Mouse (Mus musculus) layer of hippocampus, adult 11-12 months (tissue): ENCODE measurements around the gene Dvl3.
A peak's percentile ranks its signal among the peaks of the same experiment; 100 is the strongest.
"Not testable (repeated sequence)": the region's sequence is repeated elsewhere in the genome, so short reads cannot be mapped to it uniquely, and the experiment has no call there.

ENCODE experiments used
- DNase-seq: peaks from one replicate; pipeline ENCODE4 v3.0.0; 2022; ENCODE audit warnings: low spot score

The Dvl3 gene

GRCm38 (mm10) chr16:20516726-20517201 is at the start of gene Dvl3:
Dvl3 (plus strand) TSS chr16:20516982.
- DNase-seq = peak; percentile 86

- DNase-seq = no peak
Observed at GRCm38 (mm10) chr16:20470981-20471380, 45.8 kb upstream of the Dvl3 start.

DNA sequence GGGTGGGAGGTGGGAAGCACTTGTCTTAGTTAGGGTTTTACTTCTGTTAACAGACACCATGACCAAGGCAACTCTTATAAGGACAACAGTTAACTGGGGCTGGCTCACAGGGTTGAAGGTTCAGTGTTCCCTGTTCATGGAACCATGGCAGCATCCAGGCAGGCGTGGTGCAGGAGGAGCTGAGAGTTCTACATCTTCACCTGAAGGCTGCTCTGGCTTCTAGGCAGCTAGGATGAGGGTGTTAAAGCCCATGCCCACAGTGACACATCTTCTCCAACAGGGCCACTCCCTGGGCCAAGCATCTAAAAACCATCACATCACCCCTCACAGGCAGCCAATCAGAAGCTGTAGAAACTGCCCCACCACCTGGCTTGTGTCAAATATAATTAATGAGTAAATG is 45.1 kb upstream of the Dvl3 start:
- DNase-seq = no peak

GRCm38 (mm10) chr16:20473748-20474147 is 43.0 kb upstream of the Dvl3 start:
- DNase-seq = no peak

- DNase-seq = no peak
Observed at GRCm38 (mm10) chr16:20474211-20474610, 42.6 kb upstream of the Dvl3 start.

DNA sequence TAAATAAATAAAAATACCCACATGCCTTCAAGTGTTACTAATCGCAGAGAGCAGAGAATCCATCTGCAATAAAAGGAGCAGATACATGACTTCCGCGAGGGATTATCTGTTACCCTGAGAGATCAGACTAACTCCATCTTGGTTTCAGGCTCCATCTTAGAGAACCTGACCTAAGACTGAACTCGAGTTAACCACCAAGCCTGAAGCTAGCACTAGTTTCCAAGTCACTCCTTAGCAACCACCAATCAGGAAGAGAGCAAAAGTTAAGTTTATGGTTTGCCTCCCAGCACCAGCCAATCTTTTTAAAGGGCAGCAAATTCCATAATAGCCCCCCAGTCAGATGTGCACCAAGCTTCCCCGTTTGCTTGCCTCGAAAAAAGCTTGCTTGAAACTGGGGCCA is 42.0 kb upstream of the Dvl3 start:
- DNase-seq = no peak

DNA sequence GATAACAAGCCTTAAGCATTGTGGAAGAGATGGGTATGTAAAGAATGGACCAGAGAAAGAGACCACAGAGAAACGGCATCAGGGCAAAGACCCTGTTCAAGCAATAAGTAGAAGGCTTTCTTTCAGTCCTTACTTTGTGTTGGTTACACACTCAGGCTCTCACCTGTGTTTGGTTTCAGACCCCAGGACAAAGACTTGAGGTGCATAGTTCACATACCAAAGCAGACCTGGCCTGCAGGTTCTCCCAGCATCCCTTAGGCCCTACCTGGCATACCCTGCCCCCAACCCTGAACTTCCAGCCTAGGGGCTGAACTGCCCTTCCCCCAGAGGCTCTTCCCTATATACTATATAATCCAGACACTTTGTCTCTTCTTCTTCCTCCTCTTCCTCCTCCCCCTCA is 41.4 kb upstream of the Dvl3 start:
- DNase-seq = no peak

GRCm38 (mm10) chr16:20476857-20477256 is 39.9 kb upstream of the Dvl3 start:
- no peak for DNase-seq

DNA sequence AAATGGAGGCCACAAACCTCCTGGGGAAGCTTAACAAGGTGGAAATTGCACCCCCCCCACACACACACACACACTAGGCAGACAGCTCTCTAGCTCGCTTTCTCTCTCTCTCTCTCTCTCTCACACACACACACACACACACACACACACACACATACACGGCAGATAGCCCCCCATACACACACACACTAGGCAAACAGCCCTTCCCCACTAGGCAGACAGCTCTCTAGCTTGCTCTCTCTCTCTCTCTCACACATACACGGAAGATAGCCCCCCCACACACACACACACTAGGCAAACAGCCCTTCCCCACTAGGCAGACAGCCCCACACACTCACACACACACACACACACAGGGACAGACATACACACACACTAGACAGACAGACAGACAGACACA is 39.5 kb upstream of the Dvl3 start:
- DNase-seq = no peak

DNA sequence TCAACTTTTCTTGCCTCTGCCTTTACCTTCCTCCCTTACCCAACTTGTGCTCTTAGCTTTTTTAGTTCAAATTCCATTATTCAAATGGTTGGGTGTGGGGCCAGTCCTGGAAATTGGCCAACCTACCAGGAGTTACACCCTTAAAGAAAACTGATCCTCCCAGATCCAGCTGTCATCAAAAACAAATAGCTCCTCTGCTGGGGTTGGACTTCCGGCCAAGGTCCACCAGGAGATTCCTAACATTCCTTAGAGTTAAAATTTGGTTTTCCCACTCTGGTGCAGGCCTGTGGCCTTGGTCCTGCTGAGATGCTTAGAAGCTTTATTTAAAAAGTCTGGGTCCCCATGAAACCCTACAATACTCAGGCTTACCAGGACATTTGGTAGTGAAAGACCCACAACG is 38.3 kb upstream of the Dvl3 start:
- no peak for DNase-seq

DNA sequence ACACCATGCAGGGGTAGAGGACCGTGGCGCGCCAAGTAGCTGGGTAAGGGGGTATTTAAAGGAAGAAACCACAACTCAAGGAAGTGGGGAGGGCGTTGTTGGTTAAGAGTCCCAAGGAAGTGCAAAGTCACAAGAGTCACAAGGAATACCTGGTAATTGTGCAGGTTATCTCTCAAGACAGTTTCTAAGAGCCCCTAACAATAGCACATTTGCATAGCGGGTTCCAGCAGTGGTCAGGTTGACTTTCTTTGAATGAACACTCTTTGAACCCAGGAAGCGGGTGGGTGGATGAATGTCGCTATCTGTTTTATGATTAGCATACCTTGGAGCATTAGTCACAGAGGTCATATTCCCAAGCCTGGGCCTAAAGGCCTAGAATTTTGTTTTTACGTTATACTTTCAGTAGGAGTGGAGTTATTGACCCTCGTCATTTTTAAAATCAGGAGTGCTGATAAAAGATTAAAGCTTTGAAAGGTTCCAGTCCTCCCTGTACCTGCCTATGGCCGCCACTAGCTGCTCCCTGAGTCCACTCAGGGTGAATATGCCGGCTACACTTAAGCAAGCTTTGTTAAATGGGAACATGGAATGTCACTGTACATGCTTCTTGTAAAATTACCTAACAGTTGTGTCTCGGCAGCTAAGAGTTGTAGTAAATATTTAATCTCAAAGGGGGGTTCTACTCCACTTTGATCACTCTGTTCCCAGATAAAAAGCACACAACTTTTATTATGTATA is 37.6 kb upstream of the Dvl3 start:
- DNase-seq = not testable (repeated sequence)

DNA sequence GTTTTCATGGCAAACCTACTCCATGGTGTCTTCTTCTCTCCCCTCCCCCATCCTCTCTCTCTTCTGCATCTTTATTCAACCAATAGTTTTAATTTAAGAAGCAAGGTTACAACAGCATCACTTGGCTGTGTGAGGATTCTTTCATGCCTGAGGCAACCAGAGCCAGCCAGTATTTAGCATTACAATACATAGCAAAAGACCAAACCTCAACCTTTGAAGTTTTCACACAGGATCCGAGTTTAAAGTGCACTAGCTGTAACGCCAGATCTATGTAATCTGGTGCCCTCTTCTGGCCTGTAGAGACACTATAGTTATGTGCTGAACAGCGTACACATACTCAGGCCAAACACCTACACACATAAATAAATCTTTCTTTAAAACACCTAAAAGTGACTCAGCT is 36.7 kb upstream of the Dvl3 start:
- no peak for DNase-seq

DNA sequence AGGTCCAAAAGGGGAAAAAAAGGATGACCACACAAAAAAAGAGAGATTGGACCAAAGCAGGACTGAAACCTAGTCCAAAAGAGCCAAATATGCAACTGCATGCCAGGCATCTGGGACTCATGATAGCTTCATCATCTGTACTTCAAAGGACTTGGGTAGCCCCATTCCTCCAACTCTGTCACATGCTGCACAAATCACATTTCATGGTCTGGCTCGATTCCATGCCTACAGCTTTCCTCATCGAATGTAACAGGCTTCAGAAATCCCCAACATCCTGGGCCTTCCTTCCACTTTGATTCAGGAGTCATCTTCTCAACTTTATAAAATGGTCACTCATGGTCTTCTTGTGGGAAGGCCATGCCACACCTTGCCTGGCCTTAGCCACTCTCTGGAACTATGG is 35.0 kb upstream of the Dvl3 start:
- no peak for DNase-seq

- DNase-seq = not testable (repeated sequence)
Observed at GRCm38 (mm10) chr16:20483716-20484115, 33.1 kb upstream of the Dvl3 start.

GRCm38 (mm10) chr16:20485061-20485460 is 31.7 kb upstream of the Dvl3 start:
- no peak for DNase-seq

DNA sequence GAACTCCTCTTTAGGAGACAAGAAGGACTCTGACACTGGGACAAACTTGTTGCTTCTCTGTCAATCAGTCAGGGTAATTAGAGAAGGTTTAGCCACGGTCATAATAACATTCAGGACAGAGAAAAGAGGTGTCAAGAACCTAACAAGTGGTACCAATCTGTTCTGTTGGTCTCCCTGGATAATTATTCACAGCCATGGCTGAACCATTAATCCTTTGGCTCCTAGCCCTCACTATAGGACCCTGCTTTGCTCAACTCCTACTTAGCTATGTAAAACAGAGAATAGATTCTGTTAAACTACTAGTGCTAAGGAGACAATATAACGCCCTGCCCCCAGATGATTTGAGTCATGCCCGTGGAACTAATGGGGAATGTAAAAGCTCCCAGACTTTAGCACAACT is 30.7 kb upstream of the Dvl3 start:
- no peak for DNase-seq

- DNase-seq = no peak
Observed at GRCm38 (mm10) chr16:20488151-20488550, 28.6 kb upstream of the Dvl3 start.

DNA sequence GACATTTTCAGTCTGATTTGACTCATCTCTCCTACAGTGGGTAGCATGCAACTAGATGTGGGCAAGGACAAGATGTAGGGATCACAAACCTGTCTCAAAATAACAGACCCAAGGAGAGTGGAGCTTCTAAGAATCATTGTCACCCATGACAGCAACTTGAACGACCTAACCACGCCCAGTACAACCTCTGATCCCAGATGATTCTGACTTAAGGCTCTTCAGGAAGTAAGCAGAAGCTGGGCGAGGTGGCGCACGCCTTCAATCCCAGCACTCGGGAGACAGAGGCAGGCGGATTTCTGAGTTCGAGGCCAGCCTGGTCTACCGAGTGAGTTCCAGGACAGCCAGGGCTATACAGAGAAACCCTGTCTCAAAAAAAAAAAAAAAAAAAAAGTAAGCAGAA is 28.0 kb upstream of the Dvl3 start:
- DNase-seq = not testable (repeated sequence)

- DNase-seq = no peak
Observed at GRCm38 (mm10) chr16:20489233-20489632, 27.5 kb upstream of the Dvl3 start.

- no peak for DNase-seq
Observed at GRCm38 (mm10) chr16:20490581-20490980, 26.2 kb upstream of the Dvl3 start.

DNA sequence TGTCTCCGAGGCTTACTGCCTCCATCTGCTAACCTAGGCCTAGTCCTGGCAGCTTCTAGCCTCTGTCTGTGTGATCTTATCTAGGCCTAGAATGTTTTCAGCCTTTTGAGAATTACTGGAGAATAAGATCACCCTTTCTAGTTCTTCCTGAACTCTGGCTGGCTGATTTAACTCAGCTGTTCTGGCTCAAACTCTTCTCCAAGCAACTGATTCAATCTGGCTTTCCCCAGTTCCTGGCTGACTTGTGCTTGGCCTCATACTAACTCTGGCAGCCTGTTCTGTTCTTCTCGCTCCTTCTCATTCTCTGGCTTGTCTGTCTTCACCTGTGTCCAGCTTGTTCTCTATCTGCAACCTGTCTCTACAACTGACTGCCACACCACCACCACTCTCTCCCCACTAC is 25.5 kb upstream of the Dvl3 start:
- DNase-seq = no peak

DNA sequence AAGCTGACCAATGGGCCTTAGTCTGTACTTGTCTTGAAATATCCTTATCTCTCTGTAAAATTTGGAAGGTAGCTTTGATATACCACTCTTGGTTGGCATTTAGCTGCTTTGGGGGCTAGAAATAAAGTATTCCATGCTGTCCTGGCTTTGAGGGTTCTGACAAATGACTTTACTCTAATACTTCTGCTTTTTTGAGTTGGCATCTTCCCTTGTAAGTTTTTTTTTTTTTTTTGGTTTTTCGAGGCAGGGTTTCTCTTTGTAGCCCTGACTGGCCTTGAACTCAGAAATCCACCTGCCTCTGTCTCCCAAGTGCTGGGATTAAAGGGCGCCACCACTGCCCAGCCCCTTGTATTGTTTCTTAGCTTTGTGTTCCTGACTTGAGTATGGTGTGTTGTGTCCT is 23.3 kb upstream of the Dvl3 start:
- DNase-seq = no peak

DNA sequence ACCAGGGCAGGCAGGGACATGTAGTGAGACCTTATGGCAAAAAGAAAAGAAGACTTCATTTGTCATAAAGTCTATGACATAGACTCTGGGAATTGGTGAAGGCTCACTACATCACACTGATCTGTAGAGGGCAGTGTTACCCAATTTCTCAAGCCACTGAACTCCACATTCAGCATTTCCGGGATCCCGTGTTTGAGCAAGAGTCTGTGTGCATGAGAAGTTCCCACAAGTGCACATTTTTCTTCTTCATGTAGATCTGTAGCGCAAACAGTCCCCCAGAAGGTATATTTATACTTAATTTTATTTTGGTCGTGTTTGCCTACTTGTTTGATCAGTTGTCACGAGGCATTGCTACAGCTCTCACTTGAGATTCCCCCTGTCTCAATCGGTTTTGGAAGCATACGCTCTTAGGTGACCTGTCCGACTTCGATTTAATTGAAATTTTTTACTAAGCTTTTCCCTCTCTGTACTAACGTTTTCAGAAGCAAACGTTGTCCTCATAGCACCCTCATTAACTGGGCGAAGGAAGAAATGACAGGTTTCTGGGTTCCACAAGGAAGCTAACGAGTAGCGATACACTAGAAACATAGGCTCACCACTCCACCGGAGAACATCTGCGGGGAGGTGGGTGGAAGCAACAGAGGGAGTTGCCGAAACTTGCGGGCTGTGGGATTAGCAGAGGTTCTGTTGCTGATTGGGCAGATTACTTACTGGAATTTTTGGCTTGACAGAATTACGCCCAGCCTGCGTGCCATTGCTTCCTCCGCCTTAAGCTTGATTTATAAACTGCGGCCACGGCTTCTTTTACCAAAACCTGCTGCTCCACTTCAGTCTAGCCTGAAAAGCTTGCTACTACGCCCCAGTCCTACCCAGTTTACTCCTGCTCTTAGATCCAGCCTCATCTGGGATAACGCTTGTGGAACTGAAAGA is 19.8 kb upstream of the Dvl3 start:
- peak; percentile 71 for DNase-seq
